Mouse (Mus musculus): ENCODE data around the gene Slc27a4.

- TF ChIP-seq CTCF (IDR thresholded peaks at IDR 0.05; ENCODE audit: borderline replicate concordance, insufficient read depth, low read depth, low read length), result no peak
- TF ChIP-seq POLR2A (IDR thresholded peaks at IDR 0.05; ENCODE audit: borderline replicate concordance, insufficient read depth, low read length), result no peak
Observed at GRCm38 (mm10) chr2:29855585-29856210, 53.3 kb downstream of the Slc27a4 start.

Measured in cerebellum, adult 2 months (tissue).